Mouse (Mus musculus) c-Kit-positive CD71-positive TER-119-positive erythroid progenitor cells, embryonic 14.5 days (primary cell): ENCODE data around the gene Zbtb6.

Source experiments
- DNase-seq: peaks from one replicate; pipeline ENCODE4 v3.0.0-alpha.2; 2013; ENCODE audit warnings: low spot score

Zbtb6 gene

DNA sequence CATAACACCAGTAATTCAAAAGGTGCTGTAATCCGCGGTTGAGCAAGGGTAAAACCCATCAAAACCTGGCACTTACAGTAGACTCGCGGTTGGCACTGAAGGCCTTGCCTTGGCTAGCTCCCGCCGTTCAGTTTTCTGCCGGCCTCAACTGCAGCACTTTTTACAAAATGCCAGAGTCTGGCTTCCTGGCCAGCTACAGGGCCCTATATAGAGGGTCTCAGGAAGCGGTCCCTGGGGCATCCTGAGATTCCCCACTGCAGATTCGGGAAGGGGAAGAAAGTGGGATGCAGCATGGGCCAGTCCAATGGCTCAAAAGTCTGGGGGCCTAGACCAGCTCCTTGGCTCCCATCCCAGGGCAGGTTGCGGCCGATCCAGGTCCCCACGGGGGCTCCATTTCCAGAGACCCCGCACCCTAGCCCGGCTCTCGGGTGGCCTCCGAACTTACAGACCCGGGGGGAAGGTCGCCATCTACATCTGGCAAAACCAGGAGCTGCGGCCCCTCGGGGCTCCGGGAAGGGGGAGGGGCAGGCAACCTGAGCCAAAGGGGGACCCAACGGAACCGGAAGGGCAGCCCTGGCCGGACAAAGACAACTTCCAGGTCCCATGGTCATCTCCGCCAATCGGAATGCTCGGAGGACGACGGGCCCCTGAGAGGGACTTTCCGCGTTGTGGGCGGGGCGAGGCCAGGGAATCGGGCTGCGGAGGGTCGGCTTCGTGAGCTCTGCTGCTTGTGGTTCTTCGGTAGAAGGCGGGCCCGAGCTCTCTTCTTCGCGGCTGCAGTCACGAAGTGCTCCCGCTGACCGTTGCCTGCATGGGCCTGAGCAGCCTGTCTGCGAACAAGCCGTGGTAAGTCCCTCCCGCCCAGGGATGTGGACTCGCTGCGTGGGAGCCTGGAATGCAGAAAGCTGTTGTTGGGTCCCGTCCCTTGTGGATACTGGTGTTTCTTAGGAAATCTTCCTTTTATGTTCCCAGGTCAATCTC is at the start of gene Zbtb6, which contains the start of the genes Zbtb26 and Rabgap1:
Gene Zbtb6, minus strand, starts transcription at position 561 of the 981 bp plus-strand sequence.
Gene Zbtb26, minus strand, starts transcription at position 525 of the 981 bp plus-strand sequence.
Gene Rabgap1, plus strand, starts transcription at position 669 of the 981 bp plus-strand sequence.
- DNase-seq = peak; percentile 93

DNA sequence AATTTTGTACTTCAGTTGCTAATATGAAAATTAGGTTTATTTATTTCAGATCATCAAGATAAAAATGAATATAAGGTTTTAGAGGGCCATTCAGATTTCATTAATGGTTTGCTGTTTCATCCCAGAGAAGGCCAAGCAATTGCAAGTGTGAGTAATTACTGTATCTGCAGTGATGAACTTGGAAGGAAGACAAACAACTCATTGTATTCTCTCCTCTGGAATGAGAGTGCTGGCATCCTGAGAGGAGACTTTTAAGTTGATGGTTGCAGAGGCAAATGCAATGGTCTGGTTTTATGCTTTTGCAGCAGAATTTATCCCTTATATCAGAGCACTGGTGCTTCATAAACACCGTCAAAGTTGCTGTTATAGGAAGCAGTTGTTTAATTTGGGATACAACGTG is 46.0 kb upstream of the Zbtb6 start:
- DNase-seq = no peak

DNA sequence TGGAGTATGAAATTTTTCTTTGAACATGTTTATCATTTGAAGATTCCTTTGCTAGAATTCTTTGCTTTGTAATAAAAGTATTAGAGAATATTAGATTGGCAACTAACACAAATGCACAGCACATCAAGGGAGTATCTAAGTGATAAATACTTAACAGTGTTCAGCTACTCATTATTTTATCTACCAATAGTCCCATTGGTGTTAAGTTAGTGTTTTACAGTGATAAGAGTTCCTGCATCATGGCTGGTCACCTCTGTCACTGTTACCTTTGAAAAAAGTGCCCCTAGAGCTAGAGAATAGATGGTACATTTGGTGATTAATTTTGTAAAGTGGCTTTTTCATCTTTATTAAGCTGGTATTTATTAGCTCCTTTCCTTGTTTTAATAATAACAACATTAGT is 43.4 kb upstream of the Zbtb6 start:
- DNase-seq = peak; percentile 28

DNA sequence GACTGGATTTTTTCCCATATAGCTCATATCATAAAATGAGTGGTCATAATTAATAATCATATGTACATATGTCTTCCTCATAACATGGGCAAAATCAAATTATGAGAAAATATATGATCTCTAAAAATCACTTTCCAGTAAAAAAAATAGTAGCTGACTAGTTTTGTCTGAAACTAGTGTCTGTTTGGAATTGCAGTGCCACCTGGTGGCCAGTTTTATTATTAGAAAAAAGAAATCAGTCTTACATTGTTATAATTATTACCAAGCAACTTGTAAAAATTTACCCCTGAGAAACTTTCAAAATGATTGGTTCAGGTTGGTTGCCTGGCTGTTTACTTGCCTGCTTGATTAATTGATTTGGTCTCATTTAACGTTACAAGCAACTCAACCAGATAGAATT is 42.4 kb upstream of the Zbtb6 start:
- DNase-seq = peak; percentile 69

DNA sequence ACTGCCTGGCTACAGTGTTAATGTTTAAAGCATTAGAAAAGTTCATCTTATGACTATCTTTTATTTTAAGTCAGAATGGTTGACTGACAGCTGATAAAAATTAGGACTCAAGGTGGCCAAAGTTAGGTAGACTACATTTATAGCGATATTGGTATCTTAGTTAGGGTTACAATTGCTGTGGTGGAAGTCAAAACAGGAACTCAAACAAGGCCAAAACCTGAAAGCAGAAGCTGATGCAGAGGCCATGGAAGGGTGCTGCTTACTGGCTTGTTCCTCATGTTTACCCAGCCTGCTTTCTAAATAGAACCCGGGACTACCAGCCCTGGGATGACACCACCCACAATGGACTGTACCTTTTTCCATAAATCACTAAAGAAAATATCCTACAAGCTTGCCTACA is 41.2 kb upstream of the Zbtb6 start:
- no peak for DNase-seq

DNA sequence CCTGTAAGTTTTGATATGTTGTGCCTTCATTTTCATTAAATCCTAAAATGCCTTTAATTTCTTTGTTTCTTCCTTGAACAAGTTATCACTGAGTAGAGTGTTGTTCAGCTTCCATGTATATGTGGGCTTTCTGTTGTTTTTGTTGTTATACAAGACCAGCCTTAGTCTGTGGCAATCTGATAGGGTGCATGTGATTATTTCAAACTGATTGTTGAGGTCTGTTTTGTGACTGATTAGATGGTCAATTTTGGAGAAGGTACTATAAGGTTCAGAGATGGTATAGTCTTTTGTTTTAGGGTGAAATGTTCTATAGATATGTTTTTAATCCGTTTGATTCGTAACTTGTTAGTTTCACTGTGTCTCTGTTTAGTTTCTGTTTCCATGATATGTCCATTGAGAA is 37.1 kb upstream of the Zbtb6 start:
- peak; percentile 9 for DNase-seq

DNA sequence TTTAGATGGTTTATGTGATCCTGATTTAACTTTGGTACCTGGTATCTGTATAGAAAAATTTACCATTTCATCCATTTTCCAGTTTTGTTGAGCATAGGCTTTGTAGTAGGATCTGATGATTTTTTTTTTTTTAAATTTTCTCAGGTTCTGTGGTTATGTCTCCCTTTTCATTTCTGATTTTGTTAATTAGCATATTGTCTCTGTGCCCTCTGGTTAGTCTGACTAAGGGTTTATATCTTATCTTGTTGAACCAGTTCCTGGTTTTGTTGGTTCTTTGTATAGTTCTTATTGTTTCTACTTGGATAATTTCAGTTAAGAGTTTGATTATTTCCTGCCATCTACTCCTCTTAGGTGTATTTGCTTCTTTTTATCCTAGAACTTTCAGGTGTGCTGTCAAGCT is 36.6 kb upstream of the Zbtb6 start:
- no peak for DNase-seq

DNA sequence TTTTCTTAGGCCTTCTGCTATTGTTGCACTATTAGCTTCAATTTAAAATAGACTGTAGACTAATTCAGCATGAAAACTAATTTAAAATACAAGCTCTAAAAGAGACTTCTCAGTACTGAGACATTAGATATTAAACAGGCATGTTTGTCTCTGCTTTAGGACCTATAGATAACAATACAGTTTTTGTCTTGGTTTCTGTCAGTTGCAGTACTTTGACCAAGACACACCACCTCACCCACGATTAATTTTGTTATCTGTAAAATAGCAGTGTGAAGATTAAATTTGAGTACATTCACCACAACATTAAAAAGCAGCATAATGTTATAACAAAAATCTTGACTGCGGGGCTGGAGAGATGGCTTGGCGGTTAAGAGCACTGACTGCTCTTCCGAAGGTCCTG is 23.3 kb upstream of the Zbtb6 start:
- DNase-seq = no peak

DNA sequence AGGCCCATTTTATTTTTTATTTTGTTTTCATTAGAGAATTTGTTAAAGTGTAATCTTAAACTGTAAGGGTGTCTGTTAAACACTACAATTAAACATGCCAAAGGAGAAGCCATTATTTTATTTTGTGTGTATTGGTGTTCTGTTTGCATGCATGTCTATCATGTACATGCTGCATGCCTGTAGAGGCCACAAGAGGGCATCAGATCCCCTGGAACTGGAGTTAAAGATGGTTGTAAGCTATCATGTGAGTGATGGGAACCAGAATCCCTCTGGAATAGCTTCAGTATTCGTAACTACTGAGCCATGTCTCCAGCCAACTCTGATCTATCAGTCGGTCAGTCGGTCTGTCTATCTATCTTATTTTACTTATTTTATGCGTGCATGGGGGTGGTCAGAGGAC is 17.7 kb upstream of the Zbtb6 start:
- DNase-seq = no peak

DNA sequence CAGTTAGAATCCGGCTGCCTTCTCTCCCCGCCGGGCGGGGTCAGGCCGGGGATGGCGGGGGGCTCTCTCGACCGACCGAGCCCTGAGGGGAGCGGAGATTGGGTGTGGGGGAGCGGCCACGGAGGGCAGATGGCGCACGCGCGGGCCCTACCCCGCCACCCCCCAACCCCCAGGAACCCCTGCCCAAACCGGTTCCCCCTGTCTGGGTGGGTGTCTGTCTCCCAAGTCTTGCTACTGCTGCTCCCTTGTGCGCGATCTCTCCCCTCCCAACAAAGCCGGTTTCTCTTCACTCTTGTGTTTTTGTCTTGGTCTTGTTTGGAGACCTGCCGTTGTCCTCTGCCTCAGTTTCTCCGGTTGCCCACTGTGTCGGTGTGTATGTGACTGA is 9.4 kb upstream of the Zbtb6 start:
- no peak for DNase-seq

DNA sequence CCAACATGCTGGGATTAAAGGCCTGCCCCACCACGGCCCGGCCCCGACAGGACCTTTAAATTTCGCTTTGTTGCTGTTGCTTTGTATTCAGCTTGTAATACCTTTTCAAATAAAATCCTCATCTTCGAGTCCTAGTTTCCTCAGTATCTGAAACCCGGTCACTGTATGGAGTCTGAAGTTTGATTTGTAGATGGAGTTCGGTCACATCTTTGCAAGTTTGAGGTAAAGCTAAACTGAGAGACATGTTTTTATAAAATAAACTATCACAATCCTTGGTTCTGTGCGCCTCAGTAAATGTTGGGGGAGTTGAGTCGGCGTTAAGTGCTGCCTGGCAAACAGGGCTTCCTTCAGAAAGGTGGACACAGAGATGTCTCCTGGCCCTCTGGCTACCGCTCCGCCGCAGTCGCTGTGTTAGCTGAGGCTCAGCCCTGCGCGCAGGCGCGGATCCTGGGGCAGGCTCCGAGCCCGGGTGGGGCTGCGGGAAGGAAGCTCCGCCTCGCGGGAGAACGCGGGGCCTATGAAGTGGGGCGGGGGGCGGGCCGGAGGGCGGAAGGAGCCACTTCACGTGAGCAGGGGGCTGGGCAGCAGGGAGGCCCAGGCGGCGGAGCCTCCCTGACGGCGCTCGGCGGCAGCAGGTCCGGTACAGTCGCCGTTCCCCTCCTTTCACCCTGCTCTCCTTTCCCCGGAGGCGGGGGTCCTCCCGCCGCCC is 8.8 kb upstream of the Zbtb6 start:
- DNase-seq = peak; percentile 89

DNA sequence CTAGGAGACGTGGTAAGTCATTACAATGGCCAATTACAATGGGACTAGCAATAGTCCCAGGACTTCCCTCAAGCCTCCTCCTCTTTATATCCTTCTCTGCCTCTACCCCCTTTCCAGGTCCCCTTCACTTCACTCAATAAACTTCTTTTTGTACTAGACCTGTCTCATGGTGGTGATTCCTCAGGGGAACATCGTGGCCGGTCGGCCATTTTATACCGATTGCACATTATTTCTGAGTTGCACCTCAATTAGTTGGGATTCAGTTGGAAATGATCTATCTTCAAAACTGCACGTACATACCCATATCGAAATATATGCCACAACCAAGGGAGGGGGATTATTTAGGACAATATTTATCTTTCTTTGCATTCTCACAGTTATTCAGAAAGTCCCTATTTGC is 11.4 kb downstream of the Zbtb6 start:
- DNase-seq = peak; percentile 42

DNA sequence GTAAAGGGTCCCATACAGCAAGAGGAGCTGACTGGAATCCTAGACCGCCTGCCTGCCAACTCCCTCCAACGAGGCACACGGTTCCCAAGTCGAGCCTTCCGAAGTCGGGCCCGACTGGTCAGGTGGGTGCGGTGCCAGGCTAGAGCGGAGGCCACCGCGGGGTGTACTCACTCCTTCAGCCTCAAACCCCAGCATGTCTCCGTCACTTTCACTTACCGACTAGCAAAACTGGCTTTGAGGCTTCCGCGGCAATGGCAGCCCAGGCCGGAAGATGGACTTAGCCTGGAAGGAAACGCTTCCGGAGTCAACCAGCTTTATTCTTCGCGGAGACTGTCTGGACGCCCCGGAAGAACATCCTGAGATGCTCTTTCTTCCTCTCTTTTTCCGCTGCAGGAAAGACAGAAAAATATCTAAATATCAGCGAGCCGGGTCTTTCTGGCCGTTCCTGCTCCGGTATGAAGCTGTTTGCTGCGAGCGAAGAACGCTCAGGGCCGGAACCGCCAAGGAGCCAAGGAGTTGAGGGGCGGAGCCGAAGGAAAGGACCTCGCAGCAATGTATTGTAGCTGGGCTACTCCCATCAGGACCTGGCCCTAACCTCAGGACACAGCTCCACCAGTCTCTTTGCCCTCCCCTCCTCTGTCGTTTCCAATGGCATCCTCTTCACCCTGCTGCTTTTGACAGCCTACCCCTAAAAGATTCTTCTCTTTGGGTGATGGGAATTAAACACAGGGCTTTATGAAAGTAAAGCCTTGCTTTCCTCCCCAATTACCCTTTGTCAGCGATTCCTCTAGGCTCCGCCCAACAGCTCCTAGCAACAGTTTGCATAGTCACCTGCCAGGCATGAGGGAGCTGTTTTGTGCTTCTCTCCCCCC is 12.1 kb downstream of the Zbtb6 start:
- DNase-seq = peak; percentile 86

DNA sequence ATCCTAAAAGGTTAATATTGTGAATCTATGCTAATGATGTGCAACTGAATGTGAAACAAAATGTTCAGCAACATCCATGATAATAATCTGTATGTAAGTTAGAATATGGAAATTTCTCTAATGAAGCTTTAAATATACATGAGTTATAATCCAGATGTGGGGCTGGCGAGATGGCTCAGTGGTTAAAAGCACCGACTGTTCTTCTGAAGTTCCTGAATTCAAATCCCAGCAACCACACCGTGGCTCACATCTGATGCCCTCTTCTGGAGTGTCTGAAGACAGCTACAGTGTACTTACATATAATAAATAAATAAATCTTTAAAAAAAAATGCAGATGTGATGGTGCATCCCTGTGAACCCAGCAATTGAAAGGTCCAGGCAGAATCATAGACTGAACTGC is 19.3 kb downstream of the Zbtb6 start:
- DNase-seq = no peak

DNA sequence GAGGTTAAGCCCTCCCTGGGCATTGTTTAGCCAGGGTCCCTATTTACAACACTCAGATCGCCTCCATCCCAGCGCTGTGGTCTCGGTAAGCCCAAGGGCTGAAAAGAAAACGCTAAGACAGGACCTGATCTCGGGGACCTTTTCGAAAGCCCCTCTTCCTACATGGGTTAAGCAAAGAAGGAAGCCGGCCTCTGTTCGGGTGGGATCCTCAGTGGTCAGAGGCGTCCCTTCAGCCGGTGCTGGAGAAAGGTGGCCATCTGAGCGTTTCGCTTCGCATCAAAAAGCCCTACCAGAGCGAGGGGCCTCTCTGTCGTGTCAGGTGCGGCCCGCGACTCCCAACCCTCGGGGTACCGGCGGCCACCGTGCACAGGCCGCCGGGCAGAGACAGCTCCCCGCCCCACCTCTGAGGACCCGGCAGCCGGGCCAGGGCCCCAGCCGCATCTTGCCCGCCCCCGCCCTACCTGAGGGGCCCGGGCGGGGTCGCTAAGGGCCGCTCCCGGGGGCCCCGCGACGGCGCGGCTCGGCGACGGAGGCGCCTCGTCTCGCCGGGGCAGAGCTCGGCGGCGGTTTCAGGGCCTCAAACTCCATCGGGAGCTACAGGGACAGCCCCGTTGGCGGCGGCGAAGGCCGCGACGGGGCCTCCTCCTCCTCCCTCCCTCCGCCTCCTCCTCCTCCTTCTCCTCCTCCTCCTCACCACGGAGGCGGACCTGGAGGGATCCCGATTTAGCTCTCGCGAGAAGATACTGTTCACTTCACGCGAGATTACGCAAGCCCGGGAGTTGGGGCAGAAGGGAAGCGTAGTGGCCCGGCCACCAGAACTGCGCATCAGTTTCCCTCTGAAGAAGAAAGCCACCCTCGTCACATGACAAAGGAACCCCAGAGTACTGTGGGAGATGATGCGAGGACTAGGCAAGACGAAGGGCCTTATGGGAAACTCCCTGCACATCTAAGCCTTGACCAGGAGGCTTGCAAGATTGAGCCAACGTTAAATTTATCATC is 20.4 kb downstream of the Zbtb6 start, which contains the start of gene Rc3h2:
Gene Rc3h2, minus strand, starts transcription at position 598 of the 999 bp plus-strand sequence.
- DNase-seq = peak; percentile 97

DNA sequence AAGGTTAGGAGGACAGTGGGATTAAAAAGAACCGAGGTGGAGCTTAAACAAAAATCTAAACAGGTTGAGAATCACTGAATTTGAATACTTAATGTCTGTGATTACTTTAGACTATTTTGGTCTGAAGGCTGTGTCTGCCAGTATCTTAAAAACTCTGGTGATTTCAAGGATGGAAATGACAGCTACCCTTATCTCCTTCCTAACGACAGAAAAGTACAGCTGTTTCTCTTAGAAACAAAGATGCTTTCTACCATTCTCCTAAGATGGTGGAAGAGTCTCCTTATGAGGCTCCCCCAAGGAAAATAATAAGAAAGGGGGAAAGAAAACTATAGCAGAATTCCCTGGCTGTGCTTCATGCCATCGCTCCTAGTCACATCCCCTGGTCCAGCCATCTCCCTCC is 21.1 kb downstream of the Zbtb6 start:
- no peak for DNase-seq

DNA sequence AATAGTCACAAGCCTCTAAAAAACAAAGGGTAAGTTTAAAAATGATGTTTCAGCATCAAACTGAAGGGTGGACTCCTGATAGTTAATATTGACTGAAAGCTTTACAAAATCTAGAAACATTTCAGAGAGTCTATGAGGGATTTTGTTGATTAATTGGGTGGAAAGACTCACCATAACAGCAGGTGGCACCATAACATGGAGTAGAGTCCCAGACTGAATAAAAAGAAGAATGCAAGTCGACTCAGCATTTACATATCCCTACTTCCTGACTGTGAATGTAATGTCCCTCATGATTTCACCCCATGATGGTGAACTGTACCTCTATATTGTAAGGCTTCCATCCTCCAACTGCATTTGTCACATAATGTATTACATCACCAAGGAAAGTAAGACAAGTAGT is 47.4 kb downstream of the Zbtb6 start:
- no peak for DNase-seq

DNA sequence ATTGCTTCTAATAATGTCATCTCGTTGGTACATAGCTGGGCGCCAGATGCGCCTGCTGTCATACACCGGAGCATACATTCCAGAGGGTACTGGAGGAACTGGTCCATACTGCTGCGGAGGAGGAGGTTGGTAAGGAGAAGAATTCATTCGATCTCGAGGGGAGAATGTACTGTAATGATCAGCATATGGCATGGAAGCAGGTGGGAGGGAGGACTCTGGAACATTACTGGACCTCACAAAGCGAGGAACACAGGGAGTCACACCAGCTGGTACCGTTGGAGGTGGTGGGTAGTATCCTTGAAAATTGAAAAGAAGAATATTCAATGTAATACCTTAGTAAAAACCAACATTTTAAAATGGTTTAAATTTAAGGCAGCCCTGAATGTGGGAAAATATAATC is 60.0 kb downstream of the Zbtb6 start:
- DNase-seq = no peak

DNA sequence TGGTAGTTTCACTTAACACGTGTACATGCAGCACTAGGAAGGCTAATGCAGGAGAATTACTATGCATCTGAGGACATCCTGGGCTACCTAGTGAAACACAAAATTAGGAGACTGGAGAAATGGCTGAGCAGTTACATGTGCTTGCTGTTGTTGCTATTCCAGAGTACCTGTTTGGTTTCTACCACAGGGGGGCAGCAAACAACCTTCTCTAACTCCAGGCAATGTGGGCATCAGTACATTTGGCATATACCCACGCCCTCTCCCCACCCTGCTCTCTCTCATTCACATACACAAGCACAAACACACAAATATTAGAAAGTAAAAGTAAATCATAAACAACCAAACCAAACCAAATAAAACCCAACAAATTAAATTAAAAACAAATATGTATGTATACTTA is 62.8 kb downstream of the Zbtb6 start:
- DNase-seq = peak; percentile 68

DNA sequence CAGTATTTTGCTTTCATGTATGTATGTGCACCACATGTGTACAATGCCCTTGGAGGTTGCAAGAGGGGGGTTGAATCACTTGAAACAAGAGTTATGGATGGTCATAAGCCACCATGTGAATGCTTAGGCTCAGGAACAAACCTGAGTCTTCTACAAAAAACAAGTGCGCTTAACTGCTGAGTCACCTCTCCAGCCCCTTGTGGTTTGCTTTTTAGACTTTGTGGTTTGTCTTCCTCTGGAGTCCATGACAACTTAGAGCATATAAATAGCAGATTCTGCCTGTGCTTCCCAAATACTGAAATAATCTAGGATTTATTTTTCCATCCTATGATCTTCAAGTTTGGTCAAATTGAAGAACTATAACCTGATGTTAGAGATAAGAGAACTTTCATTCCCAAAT is 67.0 kb downstream of the Zbtb6 start:
- peak; percentile 16 for DNase-seq
